Mouse (Mus musculus) frontal cortex, postnatal 25 days (tissue): ENCODE data around the gene Ncam2.
A peak's percentile ranks its signal among the peaks of the same experiment; 100 is the strongest.

Experiments
- DNase-seq, 2 experiments: peaks; one replicate each; pipeline ENCODE4 v3.0.0; 2022; ENCODE audit warnings: low spot score in 2 of 2

Gene Ncam2

DNA sequence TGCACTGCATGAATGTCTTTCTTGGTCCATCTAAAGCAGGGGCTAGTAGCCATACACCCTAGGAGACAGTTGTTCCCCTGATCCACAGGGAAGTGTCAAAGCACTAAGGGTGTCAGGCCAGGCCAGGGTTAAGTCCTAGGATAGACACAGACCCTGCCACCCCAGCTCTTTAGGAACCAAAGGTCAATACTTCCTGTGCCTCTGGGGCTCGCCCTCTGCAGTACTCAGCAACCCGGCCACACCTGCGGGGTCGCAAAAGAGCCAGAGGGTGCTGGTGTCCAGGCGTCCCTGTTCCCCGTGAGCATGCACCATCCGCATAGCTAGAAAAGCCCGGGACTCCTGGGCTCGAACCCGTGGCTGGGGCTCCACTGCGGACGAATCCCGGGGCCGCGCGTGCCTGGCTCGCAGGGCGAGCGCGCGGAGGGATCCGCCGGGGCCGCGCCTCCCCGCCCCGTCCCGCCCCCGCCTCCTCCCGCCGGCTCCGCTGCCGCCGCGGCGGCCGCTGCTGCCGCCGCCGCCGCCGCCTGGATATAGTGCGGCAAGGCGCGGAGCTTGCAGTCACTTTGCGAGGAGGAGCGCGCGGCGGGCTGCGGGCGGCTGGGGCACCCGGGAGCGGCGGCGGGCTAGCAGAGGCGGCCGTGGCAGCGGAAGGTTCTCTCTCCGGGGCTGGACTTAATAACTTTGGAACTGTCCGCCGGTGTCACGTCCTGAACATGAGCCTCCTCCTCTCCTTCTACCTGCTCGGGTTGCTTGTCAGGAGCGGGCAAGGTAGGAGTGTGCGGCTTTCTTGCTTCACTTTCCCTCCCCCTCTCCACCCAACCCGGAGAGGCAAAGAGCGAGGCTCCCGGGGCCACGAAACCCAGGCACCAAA, at the start of gene Ncam2:
Gene Ncam2 (plus strand): TSS at position 497 of the 871 bp plus-strand sequence.
- peak; percentile 48 to 58 for DNase-seq

DNA sequence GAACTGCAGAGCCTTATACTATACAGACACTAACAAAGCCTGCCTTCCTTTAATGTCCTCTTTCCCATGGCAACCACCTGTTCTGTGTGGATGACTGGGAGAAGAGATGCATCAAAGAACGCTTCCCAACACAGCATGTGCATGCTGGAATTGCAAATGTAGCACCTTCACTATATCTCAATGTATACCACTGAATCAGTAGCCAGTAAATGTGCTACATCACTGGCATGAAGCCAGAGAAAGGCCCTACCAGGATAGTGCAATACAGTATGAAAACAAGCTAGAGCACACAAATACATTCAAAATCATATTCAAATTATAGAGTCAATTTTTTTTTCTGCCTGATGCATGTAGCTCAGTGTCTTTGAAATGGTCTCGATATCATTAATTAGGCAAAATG, 29.7 kb upstream of the Ncam2 start:
- DNase-seq, result no peak

DNA sequence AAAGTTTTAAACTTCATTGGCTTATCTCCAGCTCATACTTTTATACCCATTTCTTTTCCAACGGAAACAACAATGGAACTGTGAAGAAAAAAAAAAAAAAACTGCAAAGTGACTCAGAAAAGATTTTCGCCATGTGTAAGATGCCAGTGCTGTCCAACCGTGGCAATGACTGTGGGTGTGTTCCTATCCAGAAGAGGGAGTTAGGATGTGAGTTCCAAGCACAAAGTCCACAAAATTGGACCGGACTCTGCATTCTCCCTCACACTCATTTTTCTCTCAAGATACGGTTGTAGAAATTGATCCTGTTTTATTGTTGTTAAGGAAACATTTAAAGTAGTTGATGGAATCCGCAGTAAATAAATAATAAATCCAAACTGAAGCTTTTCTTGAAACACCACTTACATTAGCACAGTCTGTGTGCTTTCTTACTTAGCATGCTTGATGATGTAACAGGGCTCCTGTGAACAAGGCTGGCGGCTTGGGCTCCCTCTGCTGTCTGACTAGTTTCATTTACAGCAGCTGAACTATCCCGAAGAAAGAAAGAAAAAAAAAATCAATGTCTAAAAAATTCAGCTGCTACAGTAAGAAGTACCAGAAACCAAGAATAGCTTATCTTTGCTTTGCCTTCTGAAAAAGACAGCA, 25.1 kb upstream of the Ncam2 start:
- DNase-seq, result peak; percentile 29 to 48

DNA sequence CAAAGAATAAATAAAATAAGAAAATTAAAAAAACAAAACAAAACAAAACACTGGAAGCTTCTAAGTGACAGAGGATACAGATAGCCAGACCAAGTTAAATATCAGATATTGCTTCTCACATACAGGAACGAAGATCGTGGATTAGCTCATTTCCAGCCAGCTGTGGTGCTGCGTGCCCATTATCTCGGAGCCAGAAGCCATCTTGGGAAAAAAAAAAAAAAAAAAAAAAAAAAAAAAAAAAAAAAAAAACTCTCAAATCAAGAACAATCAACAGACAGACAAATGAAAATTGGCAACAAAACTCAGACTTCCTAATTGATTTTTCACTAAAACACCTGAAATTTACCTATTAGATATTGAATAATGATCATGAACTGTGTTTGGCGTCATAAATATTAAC, 20.7 kb upstream of the Ncam2 start:
- DNase-seq, result no peak

DNA sequence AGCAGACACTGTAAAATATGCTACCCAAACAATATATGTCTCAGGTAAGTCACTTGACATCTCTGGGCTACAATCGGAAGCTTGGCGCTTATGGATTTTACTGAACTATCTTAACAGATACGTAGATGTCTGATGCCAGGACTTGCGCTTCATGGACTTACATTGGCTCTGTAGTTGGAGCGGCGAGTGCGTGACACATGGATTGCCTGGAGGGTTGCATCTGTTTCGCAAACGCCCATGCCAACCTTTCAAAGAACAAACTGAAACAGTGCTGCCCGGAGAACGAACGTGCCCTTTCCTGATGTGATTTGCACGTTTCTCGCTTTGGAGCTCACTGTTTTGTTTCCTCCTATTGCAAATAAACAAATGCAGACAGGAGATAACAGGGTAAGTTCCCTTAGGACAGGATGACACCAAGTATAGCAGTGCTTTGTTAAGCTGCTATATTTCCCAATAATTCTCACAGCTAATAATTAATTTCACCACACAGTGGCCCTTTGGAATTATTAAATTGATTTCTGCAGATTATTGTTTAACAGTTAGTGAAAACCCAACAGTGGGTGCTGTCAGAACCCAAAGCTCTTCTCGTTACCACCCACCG, 12.8 kb upstream of the Ncam2 start:
- DNase-seq, result no peak

DNA sequence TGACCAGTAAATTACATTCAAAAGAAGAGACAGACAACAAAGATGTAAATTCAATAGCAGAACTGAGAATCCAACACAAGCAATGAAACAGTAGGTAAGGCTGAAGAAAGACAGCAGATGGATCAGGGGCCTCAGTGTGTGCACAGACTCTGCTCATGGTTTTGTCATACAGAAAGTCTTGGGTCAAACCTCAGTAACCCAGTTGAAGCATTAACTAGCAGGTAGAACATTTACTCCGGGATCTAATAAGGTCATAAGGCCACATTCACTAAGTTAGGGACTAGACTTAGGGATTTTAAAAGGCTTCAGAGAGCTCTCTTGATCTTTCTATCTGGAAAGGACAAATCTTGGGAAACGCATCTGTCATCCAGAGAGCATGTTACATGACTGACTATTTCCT, 8.9 kb upstream of the Ncam2 start:
- no peak for DNase-seq

DNA sequence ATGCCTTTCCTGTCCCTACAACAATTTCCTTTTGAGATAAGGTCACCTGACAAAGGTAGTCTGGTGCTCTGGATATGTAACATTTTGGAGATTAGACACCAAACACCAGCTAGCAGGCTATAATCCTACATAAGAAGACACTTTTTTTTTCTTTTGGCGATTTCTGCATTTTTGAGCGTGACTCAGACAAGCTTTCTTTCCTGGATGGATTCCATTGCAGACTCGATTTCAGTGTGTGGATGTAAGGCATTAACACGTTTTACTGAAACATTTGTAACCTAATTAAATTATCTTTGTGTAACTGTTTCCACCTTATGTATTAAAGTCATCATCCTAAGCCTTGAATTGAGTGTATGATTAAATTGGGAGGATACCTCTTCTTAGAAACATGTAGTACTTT, 7.9 kb upstream of the Ncam2 start:
- DNase-seq, result no peak

DNA sequence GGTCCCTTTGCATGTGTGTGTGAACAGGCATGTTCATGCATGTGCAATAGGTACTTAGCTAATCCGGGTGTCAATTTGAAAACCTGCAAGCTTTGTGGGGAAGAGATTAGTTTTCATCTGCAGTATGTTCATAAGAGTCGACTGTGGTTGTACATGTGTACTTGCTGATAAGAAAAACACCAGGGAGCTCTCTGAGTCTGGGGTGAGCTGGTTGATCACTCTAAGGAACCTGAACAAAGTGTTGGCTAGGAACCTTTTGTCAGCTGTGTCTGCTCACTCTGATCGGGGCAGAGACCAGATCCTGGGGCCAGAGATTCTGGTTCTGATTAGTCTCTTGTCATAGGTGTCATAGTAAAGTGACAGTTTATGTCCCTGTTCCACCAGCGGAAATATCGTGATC, 1.0 kb upstream of the Ncam2 start:
- no peak for DNase-seq

DNA sequence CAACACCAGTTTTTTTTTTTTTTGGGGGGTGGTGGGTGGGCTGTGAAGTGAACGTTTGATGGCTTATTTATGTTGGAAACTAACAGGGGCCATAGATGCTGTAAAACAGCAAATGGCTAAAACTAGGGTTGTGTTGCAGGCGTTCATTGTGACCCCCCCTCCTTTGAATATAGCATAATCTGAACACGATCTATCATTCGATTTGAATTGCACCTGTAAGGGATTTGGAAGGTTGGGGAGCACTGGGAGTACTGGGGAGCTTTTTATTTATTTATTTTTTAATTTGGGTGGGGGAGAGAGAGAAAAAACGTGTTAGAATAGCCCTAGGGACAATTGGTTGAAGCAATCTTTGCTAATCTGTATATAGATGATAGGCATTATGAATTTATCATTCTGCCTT, 974 bp downstream of the Ncam2 start:
- no peak for DNase-seq

DNA sequence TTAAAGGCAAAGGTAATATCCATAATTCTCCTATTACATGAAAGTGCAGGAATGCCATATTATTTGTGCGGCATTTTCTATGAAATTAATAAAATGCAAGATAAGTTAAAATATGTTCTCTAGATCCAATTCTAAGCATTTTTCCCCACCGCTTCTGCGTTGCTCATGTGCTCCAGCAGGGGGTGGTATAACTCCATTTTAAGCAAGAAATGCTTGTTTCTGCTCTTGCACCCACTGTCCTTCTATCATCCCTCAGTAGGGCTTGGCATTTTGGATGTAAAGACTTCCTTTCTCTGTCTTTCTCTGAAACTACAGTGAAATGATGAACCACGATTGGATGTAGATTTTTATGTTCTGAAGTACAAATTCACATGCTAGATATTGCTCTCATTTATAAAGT, 1.5 kb downstream of the Ncam2 start:
- DNase-seq, result peak; percentile 42 to 71

DNA sequence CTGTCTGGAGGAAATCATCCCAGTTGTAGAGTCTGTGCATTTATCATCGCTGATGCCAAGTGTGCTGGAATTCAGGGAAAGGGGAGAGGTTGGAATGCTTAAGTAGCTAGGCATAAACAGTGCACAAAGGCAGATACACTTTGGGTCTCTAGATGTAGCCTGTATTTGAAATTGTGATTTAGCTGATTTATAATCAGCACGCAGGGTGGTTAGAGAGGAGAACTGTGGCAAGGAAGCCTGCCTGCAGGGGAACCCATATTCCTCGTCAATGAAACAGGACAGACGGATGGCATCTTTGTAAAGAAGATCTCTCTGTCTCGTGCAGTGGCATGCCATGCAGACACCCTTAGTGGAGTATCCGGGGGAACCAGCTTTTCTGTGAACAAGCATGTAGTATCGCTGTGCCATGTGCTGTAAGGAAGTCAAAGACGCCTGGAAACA, 2.2 kb downstream of the Ncam2 start:
- DNase-seq, result peak; percentile 23 to 25

DNA sequence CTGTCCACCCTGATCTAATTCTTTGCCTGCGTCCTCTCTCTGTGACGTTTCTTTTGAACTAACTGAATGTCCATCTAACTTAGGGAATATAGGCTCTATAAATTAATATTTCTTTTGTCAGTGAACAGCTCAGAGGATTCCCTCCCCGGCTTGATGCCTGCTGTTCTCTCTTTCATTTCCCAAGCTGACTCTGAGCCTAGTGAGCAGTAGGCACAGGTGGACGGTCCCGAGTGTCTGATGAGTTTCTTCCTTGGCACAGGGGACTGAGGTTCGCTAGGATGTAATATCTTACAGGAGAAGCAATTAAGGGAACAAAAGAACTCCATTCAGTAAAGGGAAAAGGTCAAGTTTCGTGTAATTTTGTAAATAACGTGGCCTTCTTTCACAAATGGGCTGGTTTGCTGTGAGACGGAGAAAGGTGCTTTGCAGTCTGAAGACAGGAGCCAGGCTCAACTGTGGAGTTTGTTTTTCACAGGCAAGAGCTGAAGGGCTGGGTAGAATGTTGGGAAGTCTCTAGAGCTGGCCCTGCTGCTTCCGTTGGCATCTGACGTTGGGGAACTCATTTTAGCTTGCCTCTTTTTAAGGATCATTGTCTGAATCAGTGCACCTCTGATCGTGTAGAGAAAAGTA, 4.0 kb downstream of the Ncam2 start:
- no peak for DNase-seq

DNA sequence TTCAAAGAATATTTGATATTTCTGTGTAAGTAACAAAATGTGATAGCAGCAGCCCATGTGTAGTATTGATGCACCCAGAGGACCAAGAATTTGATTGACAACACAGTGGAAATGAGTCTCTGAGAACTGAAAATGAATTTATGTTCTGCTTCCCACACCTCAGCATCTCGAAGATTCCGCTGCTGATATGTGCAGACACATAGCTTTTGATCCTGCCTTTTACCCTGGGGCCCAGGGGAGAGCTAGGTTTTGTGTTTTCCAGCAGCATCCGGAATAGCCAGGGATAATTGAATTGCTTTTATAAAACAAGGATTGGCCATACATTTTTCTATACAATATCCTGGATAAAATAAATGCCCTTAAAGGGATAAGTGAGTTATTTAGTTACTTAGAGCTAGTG, 20.7 kb downstream of the Ncam2 start:
- DNase-seq, result no peak

DNA sequence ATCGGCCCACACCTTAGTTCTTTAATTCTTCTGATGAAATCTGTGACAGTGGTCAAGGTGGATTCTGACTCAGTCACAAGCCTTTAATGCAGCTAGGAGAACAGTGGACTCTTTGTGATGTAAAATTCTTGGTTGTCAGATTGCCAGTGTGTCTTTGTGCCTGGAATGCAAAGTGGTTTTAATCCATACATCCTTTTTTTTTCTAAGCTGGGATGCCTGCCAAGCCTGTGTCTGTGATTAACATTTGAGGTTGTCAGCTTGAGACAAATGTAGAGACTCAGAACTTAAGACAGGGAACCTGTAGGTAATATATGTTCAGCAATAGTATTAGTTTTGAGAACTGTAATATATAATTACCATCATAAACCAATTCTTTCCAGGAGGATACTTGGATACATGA, 23.3 kb downstream of the Ncam2 start:
- no peak for DNase-seq

DNA sequence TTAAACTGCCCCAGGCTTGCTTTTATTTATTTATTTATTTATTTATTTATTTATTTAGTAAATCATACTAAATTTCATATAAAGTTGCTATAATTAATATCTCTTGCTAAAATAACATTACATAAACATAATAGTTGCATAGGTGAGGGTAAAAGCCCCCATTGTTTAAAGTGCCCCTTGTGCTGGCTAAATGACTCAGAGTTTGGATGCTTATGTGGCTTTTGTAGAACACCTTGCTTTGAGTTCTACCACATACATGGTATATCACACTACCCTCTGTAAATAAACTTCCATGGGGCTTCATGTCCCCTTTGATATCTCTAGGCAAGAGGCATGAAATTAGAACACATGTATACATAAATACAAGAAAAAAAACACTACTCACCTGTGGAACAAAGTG, 23.8 kb downstream of the Ncam2 start:
- DNase-seq, result no peak

DNA sequence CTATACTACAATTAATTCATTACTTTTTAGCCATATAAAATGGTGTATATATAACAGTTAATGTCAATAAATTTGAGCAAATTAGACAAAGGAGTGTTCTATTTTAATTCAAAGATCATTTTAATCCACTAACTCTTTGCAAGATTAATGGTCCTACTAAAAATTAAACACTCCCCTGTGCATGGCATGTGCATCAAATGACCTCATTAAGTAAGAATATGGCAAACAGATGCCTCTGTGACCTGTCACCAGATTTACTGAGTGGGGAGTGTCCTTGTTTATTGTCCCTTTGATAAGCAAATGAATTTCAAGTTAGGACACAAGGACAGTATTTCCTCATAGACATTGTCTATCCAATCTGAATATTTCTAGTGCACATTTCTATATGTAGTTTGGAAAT, 54.4 kb downstream of the Ncam2 start:
- DNase-seq, result no peak

DNA sequence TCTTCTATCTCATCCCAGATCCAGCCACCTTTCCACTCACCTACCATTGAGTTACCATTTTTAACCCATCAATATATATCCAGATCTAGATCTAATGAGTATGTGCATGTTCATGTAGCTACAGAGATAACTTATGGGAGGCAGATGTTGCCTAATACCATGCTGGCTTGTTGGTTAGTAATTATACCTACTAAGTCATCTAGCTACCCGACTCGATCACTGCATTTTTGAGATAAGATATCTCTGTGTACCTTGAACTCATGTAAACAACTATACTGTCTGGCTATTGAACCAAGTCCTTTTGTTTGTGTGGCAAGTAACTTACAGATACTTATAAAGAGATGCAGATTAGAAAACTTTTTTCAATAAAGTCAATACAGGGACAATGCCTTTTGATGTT, 59.9 kb downstream of the Ncam2 start:
- DNase-seq, result no peak

DNA sequence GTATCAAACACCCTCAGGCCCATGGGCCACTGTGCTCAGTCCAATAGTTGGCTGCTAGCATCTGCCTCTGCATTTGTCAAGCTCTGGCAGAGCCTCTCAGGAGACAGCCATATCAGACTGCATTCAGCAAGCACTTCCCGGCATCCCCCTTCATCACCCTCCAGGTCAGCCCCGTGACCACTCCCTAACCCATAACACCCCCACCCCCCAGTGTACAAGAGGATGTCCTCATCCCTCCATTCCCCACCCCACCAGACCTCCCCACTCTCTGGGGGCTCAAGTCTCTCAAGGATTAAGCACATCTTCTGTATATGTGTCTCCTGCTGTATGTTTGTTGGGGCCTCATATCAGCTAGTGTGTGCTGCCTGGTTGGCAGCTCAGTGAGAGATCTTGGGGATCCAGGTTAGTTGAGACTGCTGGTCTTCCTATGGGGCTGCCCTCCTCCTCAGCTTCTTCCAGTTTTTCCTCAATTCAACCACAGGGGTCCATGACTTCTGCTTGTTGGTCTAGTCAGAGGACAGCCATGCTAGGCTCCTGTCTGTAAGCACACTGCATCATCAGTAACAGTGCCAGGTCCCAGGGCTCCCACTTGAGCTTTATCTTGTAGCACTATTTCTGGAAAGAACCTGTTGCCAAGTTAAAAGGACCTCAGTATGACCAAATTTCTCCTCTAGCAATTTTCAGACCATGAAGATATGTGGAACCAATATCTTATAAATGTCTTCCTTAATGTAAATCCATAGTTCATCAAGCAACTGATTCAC, 73.3 kb downstream of the Ncam2 start:
- DNase-seq, result no peak

DNA sequence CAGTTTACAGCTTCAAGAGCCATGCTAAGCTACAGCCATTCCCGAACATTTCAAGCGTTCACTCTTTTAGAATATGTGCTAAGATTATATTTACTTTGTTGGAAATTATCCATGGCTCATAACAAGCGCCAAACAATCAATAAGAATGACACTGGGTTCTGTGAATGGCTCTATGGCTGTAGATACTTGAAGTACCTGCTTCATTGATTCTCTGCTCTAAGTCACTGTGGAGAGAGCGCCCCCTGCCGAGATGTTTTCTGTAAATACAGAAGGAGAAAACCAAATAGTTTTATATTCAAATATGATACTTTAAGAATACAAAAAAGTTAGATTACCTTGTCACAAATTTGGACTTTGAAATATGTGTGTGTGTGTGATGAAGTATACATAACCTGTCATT, 83.7 kb downstream of the Ncam2 start:
- DNase-seq, result peak; percentile 22 to 50

DNA sequence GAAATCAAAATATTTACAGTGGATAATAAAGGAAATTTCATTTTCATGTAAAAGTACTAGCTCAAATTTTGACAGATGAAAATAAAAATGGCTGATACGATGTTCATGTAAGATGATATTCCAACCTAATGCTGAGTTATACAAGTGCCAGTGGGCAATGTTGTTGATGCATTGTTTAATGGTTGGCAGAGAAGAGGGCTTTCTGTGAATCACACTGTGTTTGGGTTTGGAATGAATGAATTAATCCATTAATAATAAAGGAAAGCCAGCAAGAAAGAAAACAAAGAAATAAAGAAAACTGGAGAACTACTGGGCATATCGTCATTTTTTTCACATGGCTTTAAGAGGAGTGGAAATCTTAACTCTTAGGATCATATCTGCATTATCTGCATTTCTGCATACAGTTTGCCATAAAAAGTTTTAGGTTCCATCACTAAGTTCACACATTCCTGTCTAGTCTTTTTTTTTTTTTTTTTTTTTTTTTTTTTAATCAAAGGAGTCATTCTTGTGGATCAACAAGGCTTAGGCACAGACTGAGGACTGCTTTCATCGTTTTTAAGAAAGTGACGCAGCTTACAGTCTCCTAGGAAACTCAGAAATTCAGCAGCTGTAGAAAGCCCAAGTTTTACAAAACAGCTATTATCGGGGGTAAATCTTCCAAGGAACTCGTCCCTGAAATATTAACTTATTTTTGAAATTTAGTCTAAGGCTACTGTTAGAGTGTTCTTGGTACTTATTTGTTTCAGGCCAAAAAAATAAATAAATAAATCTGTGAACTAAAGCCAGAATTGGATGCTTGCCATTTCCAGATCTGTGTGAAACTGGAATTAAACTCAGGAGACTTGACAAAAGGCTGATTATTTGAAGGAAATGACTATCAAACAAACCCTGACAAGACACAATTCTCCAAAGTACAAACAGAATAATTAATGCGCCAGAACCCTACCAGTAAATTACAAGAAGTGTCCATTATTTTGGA, 84.7 kb downstream of the Ncam2 start:
- DNase-seq, result no peak

DNA sequence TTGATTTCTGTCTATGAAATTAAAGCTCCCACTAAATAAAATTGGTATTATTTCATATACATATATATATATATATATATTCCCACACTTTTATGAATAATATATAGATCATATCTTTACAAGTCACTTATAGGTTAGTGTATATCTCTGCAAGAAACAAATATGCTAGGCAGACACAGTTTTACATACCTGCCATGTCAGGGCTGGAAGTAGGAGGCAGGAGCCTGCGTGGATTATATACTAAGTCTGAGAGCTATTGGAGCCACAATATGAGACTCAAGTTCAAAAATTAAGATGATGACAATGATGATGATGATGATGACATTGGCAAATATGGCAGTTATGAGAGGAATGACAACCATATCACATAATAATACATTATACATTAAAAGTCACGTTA, 85.4 kb downstream of the Ncam2 start:
- DNase-seq, result no peak
